Mouse (Mus musculus) kidney, adult 11 months (tissue): ENCODE data around the gene Dennd6a.

Experiments used
- DNase-seq: peaks from one replicate; pipeline ENCODE4 v3.0.0; 2022

Dennd6a gene

GRCm38 (mm10) chr14:26576255-26576780 is 2.7 kb downstream of the Dennd6a start:
- peak; percentile 27 for DNase-seq

GRCm38 (mm10) chr14:26578791-26579191 is 5.1 kb downstream of the Dennd6a start:
- DNase-seq = peak; percentile 22

GRCm38 (mm10) chr14:26579346-26580343 is 6.0 kb downstream of the Dennd6a start:
- DNase-seq = peak; percentile 88

GRCm38 (mm10) chr14:26583645-26584044 is 10.0 kb downstream of the Dennd6a start:
- no peak for DNase-seq

- DNase-seq = no peak
These were observed 13.5 kb downstream of the Dennd6a start for GRCm38 (mm10) chr14:26587116-26587515.

DNA sequence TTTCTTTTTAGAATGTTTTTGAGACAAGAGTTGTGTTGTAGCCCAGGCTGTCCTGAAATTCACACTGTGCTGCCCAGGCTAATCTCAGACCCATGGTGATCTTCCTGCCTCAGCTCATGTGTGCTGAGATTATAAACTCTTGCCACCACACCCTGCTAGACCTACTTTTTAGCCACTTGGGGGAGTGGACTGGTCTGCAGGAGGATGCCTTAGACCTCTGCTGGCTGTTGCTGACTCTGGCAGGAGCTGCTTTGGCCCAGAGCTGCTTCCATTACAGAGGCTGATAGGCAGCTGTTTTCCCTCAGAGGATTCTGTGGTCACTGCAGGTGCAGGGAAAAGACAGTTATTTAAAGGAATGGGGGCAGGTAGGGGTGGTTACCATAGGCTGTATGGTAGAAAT is 17.7 kb downstream of the Dennd6a start:
- DNase-seq = no peak

- no peak for DNase-seq
These were observed 19.7 kb downstream of the Dennd6a start for GRCm38 (mm10) chr14:26593281-26593895.

DNA sequence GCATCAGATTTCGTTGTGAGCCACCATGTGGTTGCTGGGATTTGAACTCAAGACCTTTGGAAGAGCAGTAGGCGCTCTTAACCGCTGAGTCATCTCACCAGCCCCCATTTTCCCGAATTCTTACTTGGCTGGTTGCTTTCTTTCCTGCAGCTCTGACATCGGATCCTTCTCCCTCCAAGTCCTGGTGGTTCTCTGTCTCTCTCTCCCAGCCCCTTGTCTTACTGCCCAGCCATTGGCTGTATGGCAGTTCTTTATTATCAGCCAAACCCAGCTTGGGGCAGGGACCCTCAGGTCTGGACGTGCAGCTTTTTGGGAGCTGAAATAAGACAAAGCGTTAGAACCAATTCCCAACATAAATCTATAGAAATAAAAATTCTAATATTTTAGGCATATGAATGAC is 21.5 kb downstream of the Dennd6a start:
- DNase-seq = no peak

- no peak for DNase-seq
These were observed 22.2 kb downstream of the Dennd6a start for GRCm38 (mm10) chr14:26595695-26596365.

DNA sequence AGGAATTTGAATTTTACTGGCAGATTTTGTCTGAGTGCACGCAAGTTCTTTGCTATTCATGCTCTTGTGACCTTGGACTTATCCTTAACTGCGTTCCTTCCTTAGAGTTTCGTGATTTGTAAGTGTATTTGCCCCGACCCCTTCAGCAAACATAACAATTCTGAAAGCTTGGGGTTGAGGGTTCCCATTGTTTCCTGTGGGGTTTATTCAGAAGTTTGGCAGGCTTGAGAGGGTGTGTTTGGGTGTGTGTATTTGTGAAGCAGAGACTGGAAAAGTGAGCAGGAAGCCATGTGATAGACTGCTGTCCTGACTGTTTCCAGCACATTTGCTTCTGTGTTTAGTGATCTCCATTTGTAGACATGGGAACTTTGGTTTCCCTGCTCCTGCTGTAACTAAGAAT is 31.7 kb downstream of the Dennd6a start:
- no peak for DNase-seq

DNA sequence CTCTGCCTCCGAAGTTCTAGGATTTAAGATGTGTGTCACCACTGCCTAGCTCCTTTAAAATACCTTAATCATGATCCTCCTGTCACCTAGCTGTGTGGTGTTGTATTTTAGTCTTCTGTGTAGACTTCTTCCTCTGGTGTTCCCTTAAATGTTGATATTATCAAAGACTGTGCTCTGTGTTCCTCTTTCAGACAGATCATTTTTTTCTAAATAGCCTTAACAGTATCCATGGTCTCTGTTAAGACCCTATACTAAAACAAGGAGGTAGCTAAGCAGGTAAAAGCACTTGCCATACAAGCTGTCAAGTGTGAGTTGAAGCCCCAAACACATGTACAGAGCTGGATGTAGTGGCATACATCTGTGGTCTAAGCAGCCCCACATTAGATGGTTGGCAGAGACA is 36.0 kb downstream of the Dennd6a start:
- no peak for DNase-seq

DNA sequence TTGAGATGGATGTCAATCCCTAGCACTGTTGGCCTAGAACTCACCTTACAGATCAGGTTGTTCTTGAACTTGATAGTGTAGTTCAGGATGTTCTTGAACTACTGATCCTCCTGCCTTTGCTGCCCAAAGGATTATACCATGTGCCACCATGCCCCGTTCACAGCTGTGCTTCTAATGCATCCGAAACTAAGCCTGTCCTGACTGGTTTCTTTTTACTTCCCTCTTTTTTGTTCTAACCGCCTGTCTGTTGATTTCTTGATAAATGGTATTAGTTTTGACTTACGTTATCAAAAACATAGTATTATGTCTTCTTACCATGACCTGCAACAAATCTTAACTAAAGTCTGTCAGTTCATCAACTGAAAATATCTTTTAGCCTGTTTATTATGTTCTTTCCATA is 37.0 kb downstream of the Dennd6a start:
- no peak for DNase-seq

DNA sequence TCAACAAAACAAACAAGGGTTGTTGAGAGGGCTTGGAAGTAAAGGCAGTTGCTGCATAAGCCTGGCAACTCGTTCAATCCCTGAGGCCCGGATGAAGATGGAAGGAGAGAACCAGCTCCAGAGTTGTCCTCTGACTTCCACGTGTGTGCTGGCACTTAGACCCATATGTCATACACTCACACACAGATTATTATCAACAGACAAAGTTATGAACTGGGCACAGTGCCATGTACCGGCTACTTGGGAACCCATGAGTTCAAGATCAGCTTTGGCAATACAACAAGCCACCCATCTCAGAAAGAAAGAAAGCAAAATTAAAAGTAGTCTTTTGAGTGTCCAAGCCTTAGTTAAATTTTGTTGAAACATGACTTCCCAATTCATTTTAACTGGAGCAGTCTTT is 51.6 kb downstream of the Dennd6a start:
- DNase-seq = no peak

DNA sequence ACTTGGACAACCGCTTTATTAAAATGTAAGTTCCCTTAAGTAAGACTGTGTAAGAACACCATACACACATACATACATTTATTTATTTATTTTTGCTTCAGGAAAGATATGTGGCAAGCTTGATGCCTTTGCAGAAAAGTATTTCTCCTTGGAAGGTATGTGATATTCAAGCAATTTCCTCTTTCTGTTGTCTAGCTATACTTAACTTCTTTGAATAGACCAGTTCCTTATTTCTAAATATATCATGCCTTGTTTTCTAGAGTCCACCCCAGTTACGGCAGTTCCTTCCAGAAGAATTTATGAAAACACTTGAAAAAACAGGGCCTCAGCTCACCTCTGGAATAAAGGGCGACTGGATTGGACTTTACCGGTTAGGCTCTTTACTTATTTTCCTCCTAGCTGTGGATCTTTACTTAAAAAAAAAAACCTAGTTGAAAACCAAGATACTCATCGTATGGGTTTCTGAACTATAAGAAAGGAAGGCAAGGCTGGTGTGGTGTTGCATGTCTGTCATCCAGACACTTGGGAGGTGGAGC is 53.0 kb downstream of the Dennd6a start:
- DNase-seq = peak; percentile 9

- DNase-seq = peak; percentile 55
These were observed 63.6 kb downstream of the Dennd6a start for GRCm38 (mm10) chr14:26637025-26637850.

DNA sequence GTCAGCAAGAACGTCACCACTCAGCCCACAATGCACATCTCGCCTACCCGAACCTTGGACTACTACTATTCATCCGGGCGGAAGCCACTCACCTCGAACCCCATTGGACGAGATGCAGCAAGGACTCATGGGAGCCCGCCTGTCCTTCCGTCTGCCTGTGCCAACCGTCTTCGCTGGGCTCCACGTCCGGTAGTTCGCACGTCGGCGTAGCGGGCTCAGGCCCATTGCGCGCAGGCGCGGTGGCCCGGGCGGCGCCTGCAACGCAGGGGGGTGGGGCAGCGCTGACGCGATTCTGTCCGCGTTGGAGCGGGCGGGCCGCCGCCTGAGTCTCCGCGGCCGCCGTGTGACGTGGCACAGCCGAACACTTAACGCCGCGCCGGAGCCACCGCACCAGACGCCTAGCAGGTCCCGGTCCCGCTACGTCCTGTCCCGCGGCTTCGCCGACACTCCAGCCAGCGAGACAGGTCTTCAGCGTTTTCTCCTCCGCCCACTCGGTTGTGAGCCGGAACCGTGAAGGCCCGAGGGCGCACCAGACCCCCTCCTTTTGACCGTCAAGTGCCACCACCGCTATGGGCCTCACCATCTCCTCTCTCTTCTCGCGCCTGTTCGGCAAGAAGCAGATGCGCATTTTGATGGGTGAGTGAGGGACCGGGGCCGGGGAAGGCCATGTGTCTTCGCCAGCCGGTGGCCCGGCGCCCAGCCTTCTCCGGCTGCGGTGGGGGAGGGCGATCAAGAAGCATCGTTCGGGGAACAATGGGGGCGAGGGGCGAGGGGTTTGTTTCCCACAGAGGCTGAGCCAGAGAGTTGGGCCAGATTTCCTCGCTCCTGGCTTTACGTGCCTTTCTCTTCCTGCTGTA is 64.4 kb downstream of the Dennd6a start, which contains the start of gene Arf4:
Gene Arf4, plus strand, starts transcription at position 224 of the 857 bp plus-strand sequence.
- peak; percentile 99 for DNase-seq

DNA sequence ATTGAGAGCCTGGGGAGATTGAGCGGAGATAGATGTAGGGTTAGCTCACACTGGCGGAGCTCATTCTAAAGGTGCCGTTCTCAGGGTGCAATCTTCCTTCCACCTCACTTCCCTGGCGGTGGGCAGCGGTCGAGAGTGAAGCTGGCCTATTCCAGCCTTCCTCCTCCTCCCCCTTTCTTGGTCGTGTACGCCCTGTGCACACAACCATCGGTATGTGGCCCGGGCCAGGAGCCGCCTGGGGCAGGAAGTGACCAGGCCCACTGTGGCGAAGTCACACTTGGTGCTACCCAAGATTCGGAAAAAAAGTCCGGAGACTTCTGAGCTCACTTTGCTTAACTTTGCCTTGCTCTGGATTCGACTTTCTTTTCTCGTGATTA is 65.0 kb downstream of the Dennd6a start:
- DNase-seq = peak; percentile 58

GRCm38 (mm10) chr14:26639251-26639650 is 65.6 kb downstream of the Dennd6a start:
- no peak for DNase-seq

DNA sequence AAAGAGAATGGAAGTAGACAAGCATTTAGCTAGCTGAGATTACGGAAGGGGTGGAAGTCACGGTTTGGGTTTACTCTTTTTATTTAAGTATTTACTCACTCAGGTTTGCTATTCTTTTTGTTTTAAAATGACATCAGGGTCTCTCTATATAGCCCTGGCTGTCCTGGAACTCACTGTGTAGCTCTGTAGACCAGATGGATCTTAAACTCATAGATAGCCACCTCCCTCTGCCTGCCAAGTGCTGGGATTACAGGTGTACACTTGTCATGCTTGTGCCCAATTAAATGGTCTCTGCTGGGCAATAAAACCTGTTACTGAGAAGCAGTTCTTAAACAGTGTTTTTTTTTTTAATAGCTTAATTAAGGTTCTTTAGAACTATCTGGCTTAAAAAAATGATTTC is 66.3 kb downstream of the Dennd6a start:
- peak; percentile 12 for DNase-seq

- no peak for DNase-seq
These were observed 69.5 kb downstream of the Dennd6a start for GRCm38 (mm10) chr14:26643006-26643624.
